Mouse (Mus musculus) liver, embryonic 14.5 days (tissue): ENCODE measurements around the gene Strn4.

Experiments
- CTCF ChIP-seq: IDR thresholded peaks from 2 replicates; pipeline ENCODE4 v1.5.1; 2016; ENCODE audit warnings: antibody characterized with exemption, low read depth, control low read depth
- EP300 ChIP-seq: IDR thresholded peaks from 2 replicates; pipeline ENCODE4 v1.6.1; 2016; ENCODE audit warnings: antibody characterized with exemption, low read depth

DNA sequence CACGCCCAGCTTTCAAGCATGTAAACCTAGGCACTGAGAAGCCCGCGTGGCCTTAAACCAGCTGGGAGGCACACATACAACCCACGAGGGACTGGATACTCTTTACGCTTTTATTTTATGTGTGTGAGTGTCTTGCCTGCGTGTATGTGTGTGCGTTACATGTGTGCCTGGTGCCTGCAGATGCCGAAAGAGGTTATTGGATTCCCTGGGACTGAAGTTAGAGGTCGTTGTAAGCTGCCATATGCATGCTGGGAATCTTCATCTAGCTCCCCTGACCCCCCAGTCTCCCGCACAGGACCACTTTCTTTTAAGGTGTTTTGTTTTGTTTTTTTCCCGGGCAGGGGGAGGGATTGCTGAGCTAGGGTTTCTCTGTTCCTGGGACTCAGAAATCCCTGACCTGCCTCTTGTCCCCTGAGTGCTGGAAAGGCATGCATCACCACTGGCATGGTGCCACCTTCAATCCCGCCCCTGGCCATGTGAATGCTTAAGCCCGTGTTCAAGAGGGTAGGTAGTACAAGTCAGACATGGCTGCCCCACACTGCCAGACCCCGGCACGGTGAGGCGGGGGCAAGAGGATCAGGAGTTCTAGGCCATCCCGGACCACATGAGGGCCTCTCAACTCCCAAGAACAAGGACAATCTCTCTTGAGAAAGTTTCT lies 31.8 kb upstream of the Strn4 start:
- 0 out of 2 replicates have a peak, but pooled peaks have one; percentile 0 for TF ChIP-seq CTCF
- TF ChIP-seq EP300 = no peak
